Mouse (Mus musculus) embryonic facial prominence, embryonic 13.5 days (tissue): ENCODE results near the gene Prcd. TPM values are rescaled to one million over a fixed set of nuclear protein-coding genes. Genes with fewer than 3 reads are reported as not detected.

ENCODE experiments used
- ATAC-seq: fragments of 200-750 bp; cut with Nextera tagmentation; 2 replicates; pipeline ENCODE4 v1.8.0; 2017; ENCODE audit warnings: low read depth; ENCODE audit not compliant: insufficient number of reproducible peaks, insufficient read depth, low FRiP score, low TSS enrichment
- H3K27ac ChIP-seq: fragments of 300-500 bp; sonication (generic); 2 replicates; pipeline ENCODE4 v1.5.1; 2015; ENCODE audit warnings: moderate library complexity, mild to moderate bottlenecking, inconsistent platforms
- H3K27me3 ChIP-seq: fragments of 300-500 bp; sonication (generic); 2 replicates; pipeline ENCODE4 v1.6.1; 2015; ENCODE audit warnings: mild to moderate bottlenecking, inconsistent platforms
- H3K36me3 ChIP-seq: fragments of 300-500 bp; sonication (generic); 2 replicates; pipeline ENCODE4 v1.6.1; 2015; ENCODE audit warnings: mild to moderate bottlenecking, inconsistent platforms
- H3K4me1 ChIP-seq: fragments of 300-500 bp; sonication (generic); 2 replicates; pipeline ENCODE4 v1.6.1; 2015; ENCODE audit warnings: inconsistent platforms
- H3K4me2 ChIP-seq: fragments of 300-500 bp; sonication (generic); 2 replicates; pipeline ENCODE4 v1.6.1; 2015; ENCODE audit warnings: moderate library complexity, mild to moderate bottlenecking, inconsistent platforms
- H3K4me3 ChIP-seq: fragments of 300-500 bp; sonication (generic); 2 replicates; pipeline ENCODE4 v1.5.1; 2015; ENCODE audit warnings: mild to moderate bottlenecking, inconsistent platforms
- H3K9ac ChIP-seq: fragments of 300-500 bp; sonication (generic); 2 replicates; pipeline ENCODE4 v1.6.1; 2015; ENCODE audit warnings: mild to moderate bottlenecking, inconsistent platforms
- H3K9me3 ChIP-seq: fragments of 300-500 bp; sonication (generic); 2 replicates; pipeline ENCODE4 v1.6.1; 2016; ENCODE audit warnings: inconsistent platforms
- WGBS: fragments of 180-500 bp; shearing (Covaris S2); methylation state at CpG from one replicate; pipeline ENCODE4 v1.1.7; 2015; ENCODE audit warnings: mixed read lengths; 5-methylcytosine and 5-hydroxymethylcytosine counted together
- polyA plus RNA-seq: library from polyadenylated mRNA; unstranded; fragments of >200 nt; fragmentation: Nextera tagmentation; extraction: Ambion mirVana; gene quantifications from 2 replicates; pipeline ENCODE4 v1.2.1, GENCODE M21; 2015

The Prcd gene
- polyA plus RNA-seq, 1 experiment from 2014 or later: 0.80 TPM

DNA sequence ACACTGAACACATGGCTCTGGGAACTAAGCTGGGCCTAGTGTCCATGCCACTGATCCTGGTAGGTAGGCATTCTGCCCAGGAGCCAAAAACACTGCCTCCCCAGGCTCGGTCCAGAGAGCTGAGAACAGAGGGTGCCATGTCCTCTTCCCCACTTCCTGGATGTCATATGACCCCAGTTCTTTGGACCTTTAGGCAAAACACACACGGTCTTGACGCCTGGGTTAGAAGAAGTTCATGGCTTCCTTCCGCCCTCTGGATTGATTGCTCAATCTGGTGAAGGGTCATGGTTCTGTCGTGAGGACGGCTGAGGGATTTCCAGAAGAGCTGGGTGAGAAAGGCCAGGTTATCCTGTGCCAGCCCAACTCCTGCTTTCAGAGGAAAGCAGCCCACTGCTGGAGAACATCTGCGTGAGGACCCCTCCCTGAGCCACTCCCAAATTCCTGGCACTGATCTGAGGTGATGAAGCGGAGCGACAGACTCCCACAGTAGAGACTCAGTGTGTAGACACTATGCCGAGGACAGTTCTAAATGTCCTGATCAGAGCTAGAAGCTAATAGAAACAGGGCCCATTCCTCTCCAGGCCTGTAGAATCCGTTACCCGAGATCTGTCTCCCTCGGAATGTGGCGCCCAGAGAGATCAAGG, 29.3 kb downstream of the Prcd start:
- H3K27me3 ChIP-seq: no peaks in the 10 kb centered on the region
- no peak overlapping the region for H3K4me2 ChIP-seq
- peak overlapping the region; percentile 53 for H3K27ac ChIP-seq
- WGBS: 68% methylated on average over 14 of the region's 14 CpGs
- no peak overlapping the region for H3K4me3 ChIP-seq
- peaks cover 31% of the 10 kb centered on the region for H3K4me1 ChIP-seq
- no peak overlapping the region for H3K9ac ChIP-seq
- H3K36me3 ChIP-seq: peaks cover 58% of the 10 kb centered on the region
- no peak for ATAC-seq
- no peaks in the 10 kb centered on the region for H3K9me3 ChIP-seq

DNA sequence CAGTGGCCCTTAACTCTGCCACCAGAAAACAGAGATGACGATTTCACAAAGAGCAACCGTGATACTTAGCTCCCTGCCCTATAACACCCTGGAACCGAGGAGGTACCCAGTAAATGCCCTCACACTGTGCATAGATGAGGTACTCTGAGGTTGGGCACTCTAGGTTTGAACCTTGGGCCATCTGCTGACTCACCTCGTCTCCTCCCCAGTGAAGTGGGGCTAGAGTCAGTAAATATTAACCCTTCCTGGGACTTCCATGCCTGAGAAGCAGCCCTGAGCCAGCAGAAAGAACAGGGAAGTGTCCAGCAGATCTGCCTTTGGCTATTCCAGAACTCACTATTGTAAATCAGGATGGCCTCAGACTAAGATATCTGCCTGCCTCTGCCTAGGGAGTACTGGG, 30.4 kb downstream of the Prcd start:
- ATAC-seq: no peak
- H3K27ac ChIP-seq: no peak overlapping the region
- WGBS: 80% methylated on average over 4 of the region's 4 CpGs
- no peak overlapping the region for H3K4me2 ChIP-seq
- H3K9me3 ChIP-seq: no peaks in the 10 kb centered on the region
- no peaks in the 10 kb centered on the region for H3K27me3 ChIP-seq
- H3K9ac ChIP-seq: no peak overlapping the region
- no peak overlapping the region for H3K4me3 ChIP-seq
- H3K4me1 ChIP-seq: peaks cover 33% of the 10 kb centered on the region
- peaks cover 48% of the 10 kb centered on the region for H3K36me3 ChIP-seq

DNA sequence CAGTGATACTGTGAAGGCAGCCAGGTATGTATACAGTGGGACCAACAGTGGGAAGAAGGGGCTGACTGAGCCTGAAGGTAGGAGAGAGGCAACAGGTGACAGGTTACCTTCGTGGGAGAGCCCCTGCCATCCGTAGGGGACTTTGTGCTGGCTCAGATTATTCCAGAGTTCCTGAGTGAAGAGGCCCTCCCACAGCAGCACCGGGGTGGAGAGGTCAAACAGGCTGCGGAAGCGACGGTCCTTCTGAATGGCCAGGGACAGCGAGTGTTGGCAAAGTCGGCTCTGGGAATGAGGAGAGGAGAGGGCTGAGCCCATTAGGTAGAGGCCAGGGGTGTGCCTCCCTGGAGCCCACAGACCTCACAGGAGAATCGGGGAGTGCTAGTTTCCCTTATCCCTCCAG, 32.4 kb downstream of the Prcd start:
- H3K9me3 ChIP-seq: no peaks in the 10 kb centered on the region
- H3K9ac ChIP-seq: no peak overlapping the region
- peaks cover 41% of the 10 kb centered on the region for H3K36me3 ChIP-seq
- WGBS: 71% methylated on average over 9 of the region's 9 CpGs
- no peak overlapping the region for H3K27ac ChIP-seq
- no peak overlapping the region for H3K4me3 ChIP-seq
- H3K4me2 ChIP-seq: no peak overlapping the region
- peaks cover 28% of the 10 kb centered on the region for H3K4me1 ChIP-seq
- no peak for ATAC-seq
- no peaks in the 10 kb centered on the region for H3K27me3 ChIP-seq

DNA sequence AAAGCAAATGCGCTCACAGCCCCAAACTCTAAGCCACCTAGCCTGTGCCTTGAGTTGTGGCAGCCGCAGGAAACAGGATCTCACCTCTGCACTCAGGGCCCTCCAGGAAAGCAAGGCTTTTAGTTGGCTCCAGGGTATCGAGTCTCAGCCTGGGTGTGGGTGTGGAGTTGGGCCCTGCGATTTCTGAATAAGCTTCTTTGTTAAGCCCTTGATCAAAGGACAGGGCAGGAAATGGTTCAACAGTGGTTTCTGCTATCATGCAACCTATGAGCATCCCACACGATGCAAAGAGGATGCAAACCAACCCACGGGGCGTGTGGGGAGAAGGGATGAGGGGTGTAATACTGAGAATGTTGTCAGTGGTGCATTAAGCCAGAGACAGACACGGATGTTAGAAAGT, 34.6 kb downstream of the Prcd start:
- H3K4me2 ChIP-seq: no peak overlapping the region
- H3K9me3 ChIP-seq: no peaks in the 10 kb centered on the region
- H3K27me3 ChIP-seq: peaks cover 2% of the 10 kb centered on the region; the same call in 1 of the 2 replicates
- WGBS: 28% methylated on average over 8 of the region's 8 CpGs
- H3K4me1 ChIP-seq: peaks cover 7% of the 10 kb centered on the region
- no peak overlapping the region for H3K27ac ChIP-seq
- no peak for ATAC-seq
- no peak overlapping the region for H3K4me3 ChIP-seq
- peaks cover 23% of the 10 kb centered on the region; the same call in 1 of the 2 replicates for H3K36me3 ChIP-seq
- H3K9ac ChIP-seq: no peak overlapping the region

DNA sequence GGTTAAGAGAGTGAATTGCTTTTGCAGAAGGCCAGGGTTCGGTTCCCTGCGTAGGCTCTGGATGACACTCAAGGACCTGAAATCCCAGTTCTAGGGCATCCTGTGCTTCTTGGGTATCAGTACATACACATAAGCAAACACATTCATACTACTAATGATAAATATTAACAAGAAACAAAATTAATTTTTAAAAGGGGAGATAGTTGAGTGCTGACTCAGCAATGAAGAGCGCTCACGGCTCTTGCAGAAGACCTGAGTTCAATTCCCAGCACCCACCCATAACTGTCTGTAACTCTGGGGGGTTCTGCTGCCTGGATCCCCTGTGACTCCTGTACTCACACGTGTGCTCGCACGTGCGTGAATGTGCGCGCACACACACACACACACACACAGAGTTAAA, 36.3 kb downstream of the Prcd start:
- ATAC-seq: no peak
- WGBS: 96% methylated on average over 10 of the region's 10 CpGs
- H3K36me3 ChIP-seq: peaks cover 14% of the 10 kb centered on the region; the same call in 1 of the 2 replicates
- H3K4me2 ChIP-seq: no peak overlapping the region
- no peak overlapping the region for H3K27ac ChIP-seq
- no peaks in the 10 kb centered on the region for H3K9me3 ChIP-seq
- no peak overlapping the region for H3K4me3 ChIP-seq
- H3K9ac ChIP-seq: no peak overlapping the region
- peaks cover 17% of the 10 kb centered on the region for H3K27me3 ChIP-seq
- peaks cover 16% of the 10 kb centered on the region for H3K4me1 ChIP-seq

DNA sequence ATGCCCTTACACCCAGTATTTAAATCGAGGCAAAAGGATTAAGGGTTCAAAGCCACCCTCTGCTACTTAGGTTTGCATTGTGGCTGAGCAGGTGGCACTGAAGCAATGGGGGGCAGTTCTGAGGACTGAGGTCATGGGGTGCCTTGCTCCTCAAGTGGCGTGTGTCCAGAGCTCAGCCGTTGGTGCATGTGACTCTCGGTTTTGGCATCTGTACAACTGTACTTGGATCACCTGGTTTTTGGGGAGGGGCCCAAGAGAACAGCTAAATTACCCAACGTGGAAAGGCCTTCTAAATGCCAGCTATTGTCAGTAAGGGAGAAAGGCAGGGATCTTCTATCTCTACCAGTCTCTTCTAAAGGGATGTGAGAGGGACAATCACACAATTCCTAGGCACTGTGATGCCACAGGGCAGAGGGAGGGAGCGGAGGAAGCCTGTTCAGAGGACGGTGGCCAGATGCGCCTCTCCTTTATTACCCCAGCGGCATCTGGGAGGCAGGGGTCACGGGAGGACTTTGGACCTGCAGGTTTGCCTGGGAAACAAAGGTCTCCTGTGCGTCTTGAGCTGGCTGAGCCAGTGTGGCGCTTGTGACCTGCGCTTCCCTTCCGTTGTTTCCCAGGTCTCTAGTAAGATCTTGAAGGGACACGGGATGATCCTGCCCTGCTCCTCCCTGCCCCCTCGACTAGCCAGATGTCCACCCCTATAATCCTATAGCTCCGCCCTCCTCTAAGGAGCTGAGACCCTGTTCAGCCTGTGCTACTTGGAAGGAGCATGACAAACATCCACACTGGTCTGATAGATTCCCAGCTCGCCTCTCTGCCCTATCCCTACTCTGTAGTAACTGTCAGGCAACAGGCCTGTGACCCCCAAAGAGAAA, 37.6 kb downstream of the Prcd start:
- H3K4me1 ChIP-seq: peaks cover 21% of the 10 kb centered on the region
- H3K9me3 ChIP-seq: no peaks in the 10 kb centered on the region
- 0 out of 2 replicates have a peak, but pooled peaks cover 4% of the 10 kb centered on the region for H3K36me3 ChIP-seq
- ATAC-seq: no peak
- H3K9ac ChIP-seq: no peak overlapping the region
- WGBS: 46% methylated on average over 18 of the region's 18 CpGs
- H3K4me2 ChIP-seq: no peak overlapping the region
- no peak overlapping the region for H3K4me3 ChIP-seq
- H3K27ac ChIP-seq: no peak overlapping the region
- H3K27me3 ChIP-seq: peaks cover 30% of the 10 kb centered on the region

DNA sequence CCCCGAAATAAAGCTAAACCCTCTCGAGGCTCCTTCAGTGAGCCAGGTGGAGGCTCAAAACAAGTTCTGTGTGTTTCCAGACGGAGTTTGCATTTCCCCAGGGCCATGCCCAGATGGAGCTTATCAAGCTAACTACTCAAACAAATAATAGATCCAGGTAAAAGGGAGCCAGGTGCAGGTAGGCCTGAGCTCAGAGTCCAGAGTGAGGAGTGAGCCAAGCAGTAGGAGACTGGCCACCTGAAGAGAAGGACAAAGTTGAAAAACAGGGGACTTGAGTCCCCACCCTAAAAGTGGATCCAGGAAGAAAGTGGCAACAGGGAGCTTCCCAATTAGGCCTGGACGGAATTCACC, 40.5 kb downstream of the Prcd start:
- Histone ChIP-seq H3K4me2 (peak overlapping the region; percentile 85), H3K9me3 (no peaks in the 10 kb centered on the region), H3K4me1 (peaks cover 17% of the 10 kb centered on the region), H3K27ac (no peak overlapping the region), H3K9ac (peak overlapping the region; percentile 78), H3K27me3 (peaks cover 37% of the 10 kb centered on the region), H3K36me3 (no peaks in the 10 kb centered on the region), H3K4me3 (peak overlapping the region; percentile 54)
- 26% methylated on average over 4 of the region's 4 CpGs for WGBS
- no peak for ATAC-seq

DNA sequence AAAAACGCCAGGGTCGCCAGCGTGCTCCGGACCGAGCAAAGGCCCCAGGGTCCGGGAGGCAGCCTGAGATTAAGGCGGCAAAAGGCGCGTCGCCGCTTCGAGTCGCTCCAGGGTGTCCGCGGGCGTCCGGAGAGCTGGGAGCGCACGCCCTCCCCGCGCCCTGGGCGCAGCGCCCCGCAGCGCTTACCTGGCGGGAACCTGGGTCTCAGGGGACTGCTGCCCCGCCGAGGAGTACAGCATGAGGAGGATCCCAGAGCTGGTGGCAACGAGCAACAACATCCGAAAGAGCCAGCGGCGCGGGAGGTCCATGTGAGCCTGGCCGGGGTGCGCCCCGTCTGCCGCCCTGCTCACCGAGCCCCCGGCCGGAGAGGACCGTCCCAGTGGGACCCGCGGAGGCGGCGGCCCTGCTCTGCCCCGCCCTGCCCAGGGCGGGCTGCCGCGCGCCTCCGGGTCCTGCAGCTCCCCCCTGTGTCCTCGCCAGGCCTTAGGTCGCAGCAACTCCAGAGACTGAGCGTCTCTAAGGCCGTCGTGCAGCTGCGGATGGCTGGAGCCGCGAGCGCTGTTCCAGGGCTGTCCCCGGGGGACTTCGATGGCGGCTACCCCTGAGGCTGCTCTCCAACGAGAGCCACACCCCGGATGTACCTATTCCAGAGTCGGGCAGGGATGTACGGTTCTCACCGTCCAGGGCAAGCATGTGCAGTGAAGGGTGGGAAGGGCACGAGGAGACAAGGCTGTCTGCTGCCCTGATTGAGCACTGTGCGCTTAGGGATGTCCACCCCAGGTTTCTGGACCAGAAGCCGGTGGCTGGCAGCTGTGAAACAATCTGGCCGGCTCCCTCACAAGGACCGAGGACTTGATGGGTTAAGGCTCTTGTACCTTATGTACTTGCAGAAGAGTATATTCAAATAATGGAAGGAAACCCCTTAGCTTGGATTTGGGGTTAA, 41.2 kb downstream of the Prcd start:
- Histone ChIP-seq H3K27ac (no peak overlapping the region), H3K4me2 (peak overlapping the region; percentile 85), H3K27me3 (peaks cover 37% of the 10 kb centered on the region), H3K4me3 (peak overlapping the region; percentile 54), H3K9me3 (no peaks in the 10 kb centered on the region), H3K36me3 (no peaks in the 10 kb centered on the region), H3K4me1 (peaks cover 17% of the 10 kb centered on the region), H3K9ac (peak overlapping the region; percentile 78)
- WGBS: under 1% methylated on average over 67 of the region's 73 CpGs
- ATAC-seq: peak; percentile 40; the same call in 1 of the 2 replicates

DNA sequence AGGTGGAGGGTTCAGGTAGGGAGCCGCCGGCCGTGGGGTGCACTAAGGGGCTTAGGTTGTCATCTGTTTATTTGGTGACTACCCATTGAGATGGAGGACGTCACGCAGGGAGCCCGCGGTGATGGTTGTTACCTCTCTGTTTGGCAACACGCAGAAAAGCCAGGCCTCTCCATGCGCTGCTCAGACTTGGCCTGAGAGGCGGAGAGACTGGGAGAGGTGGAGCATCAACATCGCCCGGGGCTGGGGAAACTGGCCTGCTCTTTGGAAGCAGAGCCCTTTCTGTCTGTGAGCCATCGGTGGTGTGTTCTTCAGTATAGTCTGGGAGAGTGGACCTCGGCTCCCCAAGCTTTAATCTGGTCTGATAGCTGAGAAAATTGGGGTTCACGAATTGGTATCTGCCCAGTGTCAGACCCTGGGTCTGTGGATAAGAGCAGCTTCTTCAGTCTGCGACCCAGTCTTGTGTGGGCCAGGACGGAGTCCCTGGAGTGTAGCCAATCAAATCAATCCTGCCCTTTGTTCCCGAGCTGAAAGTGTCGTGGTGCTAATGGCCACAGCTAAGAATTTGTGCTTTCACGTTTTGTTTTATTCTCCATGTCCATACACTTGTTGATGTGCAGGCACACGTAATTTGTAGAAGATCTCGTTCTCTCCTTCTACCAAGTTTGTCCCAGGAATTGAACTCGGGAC, 42.0 kb downstream of the Prcd start:
- peaks cover 17% of the 10 kb centered on the region for H3K4me1 ChIP-seq
- peaks cover 37% of the 10 kb centered on the region for H3K27me3 ChIP-seq
- H3K27ac ChIP-seq: no peak overlapping the region
- H3K9me3 ChIP-seq: no peaks in the 10 kb centered on the region
- WGBS: 22% methylated on average over 23 of the region's 23 CpGs
- H3K36me3 ChIP-seq: no peaks in the 10 kb centered on the region
- no peak overlapping the region for H3K4me3 ChIP-seq
- H3K9ac ChIP-seq: no peak overlapping the region
- peak overlapping the region; percentile 85 for H3K4me2 ChIP-seq
- ATAC-seq: no peak

DNA sequence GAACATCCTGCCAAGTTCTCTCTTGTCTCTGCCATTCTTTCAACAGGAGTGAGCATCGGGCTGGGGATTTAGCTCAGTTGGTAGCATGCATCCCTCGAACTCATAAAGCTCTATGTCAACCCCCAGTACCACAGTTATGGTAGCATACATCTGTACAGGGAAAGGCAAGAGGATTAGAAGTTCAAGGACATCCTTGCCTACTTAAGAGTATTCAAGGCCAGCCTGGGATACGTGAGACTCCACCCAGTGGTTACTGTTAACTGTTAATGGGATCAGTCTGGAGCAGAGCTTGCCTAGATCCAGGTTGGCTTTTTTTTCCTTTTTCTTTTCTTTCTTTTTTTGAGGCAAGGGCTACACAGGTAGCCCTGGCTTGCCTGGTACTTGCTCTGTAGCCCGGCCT, 43.1 kb downstream of the Prcd start:
- ATAC-seq: no peak
- H3K9ac ChIP-seq: no peak overlapping the region
- peaks cover 17% of the 10 kb centered on the region for H3K4me1 ChIP-seq
- no peaks in the 10 kb centered on the region for H3K36me3 ChIP-seq
- peaks cover 37% of the 10 kb centered on the region for H3K27me3 ChIP-seq
- 81% methylated on average over 4 of the region's 4 CpGs for WGBS
- H3K27ac ChIP-seq: no peak overlapping the region
- H3K9me3 ChIP-seq: no peaks in the 10 kb centered on the region
- H3K4me2 ChIP-seq: no peak overlapping the region
- H3K4me3 ChIP-seq: no peak overlapping the region

DNA sequence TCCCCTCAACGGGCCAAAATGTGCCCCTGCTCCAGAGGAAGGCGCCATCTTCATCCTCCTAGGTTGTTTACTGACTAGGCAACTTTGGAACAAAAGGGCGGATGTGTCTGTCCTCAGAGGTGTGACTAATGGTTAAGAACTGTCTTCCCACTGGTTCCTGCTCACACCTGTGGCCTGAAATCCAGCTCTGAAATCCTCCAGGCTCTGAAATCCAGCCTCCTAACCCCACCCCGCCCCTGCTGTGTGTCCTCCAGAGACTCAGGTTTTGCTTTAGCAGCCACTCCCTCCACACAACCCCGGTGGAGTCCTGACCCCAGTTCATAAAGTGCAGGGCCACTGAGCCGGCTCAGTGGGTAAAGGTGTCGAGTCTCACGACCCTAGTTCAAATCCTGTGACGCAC, 44.2 kb downstream of the Prcd start:
- ATAC-seq: no peak
- WGBS: 64% methylated on average over 9 of the region's 9 CpGs
- H3K4me1 ChIP-seq: peaks cover 17% of the 10 kb centered on the region

More for the DNA sequence above, 44.2 kb downstream of the Prcd start:
- H3K4me3 ChIP-seq: no peak overlapping the region
- no peak overlapping the region for H3K9ac ChIP-seq
- no peaks in the 10 kb centered on the region for H3K36me3 ChIP-seq
- no peak overlapping the region for H3K27ac ChIP-seq
- H3K9me3 ChIP-seq: no peaks in the 10 kb centered on the region
- no peak overlapping the region for H3K4me2 ChIP-seq
- H3K27me3 ChIP-seq: peaks cover 37% of the 10 kb centered on the region
